Mouse (Mus musculus) heart, embryonic 13.5 days (tissue): ENCODE measurements around the gene Olfr1066. TPM values are rescaled to one million over a fixed set of nuclear protein-coding genes. Genes with fewer than 3 reads are reported as not detected.
A peak's percentile ranks its signal among the peaks of the same experiment; 100 is the strongest.
"Not testable (repeated sequence)": the region's sequence is repeated elsewhere in the genome, so short reads cannot be mapped to it uniquely, and the experiment has no call there.

ENCODE experiments used
- ATAC-seq: fragments of 200-750 bp; cut with Nextera tagmentation; 2 replicates; pipeline ENCODE4 v1.8.0; 2017; ENCODE audit warnings: moderate TSS enrichment; ENCODE audit not compliant: insufficient number of reproducible peaks, low FRiP score, low TSS enrichment; ENCODE audit errors: extremely low read depth
- H3K27ac ChIP-seq: fragments of 300-500 bp; sonication (generic); replicated peaks from 2 replicates; pipeline ENCODE4 v1.5.1; 2015; ENCODE audit warnings: moderate library complexity, mild to moderate bottlenecking, inconsistent platforms
- H3K27me3 ChIP-seq: fragments of 300-500 bp; sonication (generic); replicated peaks from 2 replicates; pipeline ENCODE4 v1.6.1; 2015; ENCODE audit warnings: mild to moderate bottlenecking, inconsistent platforms
- H3K36me3 ChIP-seq: fragments of 300-500 bp; sonication (generic); 2 replicates; pipeline ENCODE4 v1.6.1; 2015; ENCODE audit warnings: mild to moderate bottlenecking, inconsistent platforms
- H3K4me1 ChIP-seq: fragments of 300-500 bp; sonication (generic); 2 replicates; pipeline ENCODE4 v1.6.1; 2015; ENCODE audit warnings: inconsistent platforms
- H3K4me2 ChIP-seq: fragments of 300-500 bp; sonication (generic); 2 replicates; pipeline ENCODE4 v1.6.1; 2015; ENCODE audit warnings: inconsistent platforms, mild to moderate bottlenecking, moderate library complexity
- H3K4me3 ChIP-seq: fragments of 300-500 bp; sonication (generic); 2 replicates; pipeline ENCODE4 v1.5.1; 2015; ENCODE audit warnings: moderate library complexity, mild to moderate bottlenecking, inconsistent platforms
- H3K9ac ChIP-seq: fragments of 300-500 bp; sonication (generic); 2 replicates; pipeline ENCODE4 v1.6.1; 2015; ENCODE audit warnings: inconsistent platforms, mild to moderate bottlenecking, moderate library complexity
- H3K9me3 ChIP-seq: fragments of 300-500 bp; sonication (generic); 2 replicates; pipeline ENCODE4 v1.6.1; 2016; ENCODE audit warnings: inconsistent platforms
- WGBS: fragments of 180-500 bp; shearing (Covaris S2); methylation state at CpG from one replicate; pipeline ENCODE4 v1.1.7; 2015; ENCODE audit warnings: mixed read lengths; 5-methylcytosine and 5-hydroxymethylcytosine counted together
- polyA plus RNA-seq: library from polyadenylated mRNA; unstranded; fragments of >200 nt; fragmentation: Nextera tagmentation; extraction: Ambion mirVana; gene quantifications from 2 replicates; pipeline ENCODE4 v1.2.1, GENCODE M21; 2015

The Olfr1066 gene
- polyA plus RNA-seq: not detected in 2 replicates

- Histone ChIP-seq H3K27ac (no peak within 1 kb of the TSS), H3K4me1 (no peaks in the 10 kb centered on the region), H3K4me2 (no peak within 1 kb of the TSS), H3K4me3 (no peak within 1 kb of the TSS), H3K36me3 (no peaks in the 10 kb centered on the region), H3K9ac (no peak within 1 kb of the TSS), H3K27me3 (no peaks in the 10 kb centered on the region), H3K9me3 (no peaks in the 10 kb centered on the region)
- WGBS: 73% methylated on average over 1 of the region's 1 CpGs
- no peak for ATAC-seq
These were observed at the start of gene Olfr1066 for GRCm38 (mm10) chr2:86456169-86456568. Olfr1066 (minus strand) TSS chr2:86456269.

- H3K9me3 ChIP-seq: no peaks in the 10 kb centered on the region
- no peak within 1 kb of the TSS for H3K27ac ChIP-seq
- H3K36me3 ChIP-seq: no peaks in the 10 kb centered on the region
- no peak within 1 kb of the TSS for H3K4me2 ChIP-seq
- no peaks in the 10 kb centered on the region for H3K27me3 ChIP-seq
- 35% methylated on average over 1 of the region's 1 CpGs for WGBS
- no peak within 1 kb of the TSS for H3K4me3 ChIP-seq
- no peak within 1 kb of the TSS for H3K9ac ChIP-seq
- ATAC-seq: no peak
- no peaks in the 10 kb centered on the region for H3K4me1 ChIP-seq
These were observed 31.2 kb upstream of the Olfr1066 start, which contains the start of gene Olfr228 for GRCm38 (mm10) chr2:86487286-86487685. Olfr228 (minus strand) TSS chr2:86487386.

- Histone ChIP-seq H3K27me3 (no peaks in the 10 kb centered on the region), H3K9ac (peak overlapping the region; percentile 25; the same call in 1 of the 2 replicates), H3K9me3 (no peaks in the 10 kb centered on the region), H3K27ac (no peak overlapping the region), H3K4me2 (peak overlapping the region; percentile 55), H3K36me3 (no peaks in the 10 kb centered on the region), H3K4me3 (peak overlapping the region; percentile 16; the same call in 1 of the 2 replicates), H3K4me1 (no peaks in the 10 kb centered on the region)
- no peak for ATAC-seq
- 32% methylated on average over 10 of the region's 10 CpGs for WGBS
These were observed 8.5 kb upstream of the Olfr1066 start for GRCm38 (mm10) chr2:86464442-86465109.

- no peaks in the 10 kb centered on the region for H3K36me3 ChIP-seq
- no peak overlapping the region for H3K9ac ChIP-seq
- WGBS: 67% methylated on average over 1 of the region's 1 CpGs
- no peak overlapping the region for H3K4me2 ChIP-seq
- H3K27ac ChIP-seq: no peak overlapping the region
- no peaks in the 10 kb centered on the region for H3K9me3 ChIP-seq
- H3K27me3 ChIP-seq: no peaks in the 10 kb centered on the region
- ATAC-seq: no peak
- no peak overlapping the region for H3K4me3 ChIP-seq
- no peaks in the 10 kb centered on the region for H3K4me1 ChIP-seq
These were observed 4.4 kb upstream of the Olfr1066 start for GRCm38 (mm10) chr2:86460434-86460833.

GRCm38 (mm10) chr2:86450491-86450890, 5.6 kb downstream of the Olfr1066 start, which contains the start of gene Olfr1065:
Olfr1065 (minus strand) TSS chr2:86450591.
- H3K9me3 ChIP-seq, H3K36me3 ChIP-seq, ATAC-seq, H3K4me2 ChIP-seq, H3K9ac ChIP-seq, H3K27me3 ChIP-seq, H3K4me1 ChIP-seq, H3K27ac ChIP-seq, H3K4me3 ChIP-seq: not testable (repeated sequence)
- WGBS: 55% methylated on average over 1 of the region's 1 CpGs

- H3K9me3 ChIP-seq, H3K27me3 ChIP-seq, H3K27ac ChIP-seq, H3K4me2 ChIP-seq, H3K4me3 ChIP-seq, H3K4me1 ChIP-seq, H3K9ac ChIP-seq, ATAC-seq, H3K36me3 ChIP-seq: not testable (repeated sequence)
- WGBS: 69% methylated on average over 1 of the region's 1 CpGs
These were observed 14.0 kb downstream of the Olfr1066 start for GRCm38 (mm10) chr2:86442101-86442500.

GRCm38 (mm10) chr2:86428511-86428910, 27.6 kb downstream of the Olfr1066 start:
- H3K9me3 ChIP-seq, H3K27me3 ChIP-seq: not testable (repeated sequence)
- WGBS: 81% methylated on average over 8 of the region's 8 CpGs

GRCm38 (mm10) chr2:86426649-86427048, 29.4 kb downstream of the Olfr1066 start, which contains the start of gene Olfr1062:
Olfr1062 (minus strand) TSS chr2:86426749.
- not testable (repeated sequence) for H3K4me3 ChIP-seq, H3K36me3 ChIP-seq, H3K9ac ChIP-seq, H3K9me3 ChIP-seq, H3K27ac ChIP-seq, H3K27me3 ChIP-seq, H3K4me2 ChIP-seq, H3K4me1 ChIP-seq, ATAC-seq

More at GRCm38 (mm10) chr2:86428511-86428910, 27.6 kb downstream of the Olfr1066 start:
- not testable (repeated sequence) for H3K9ac ChIP-seq, H3K36me3 ChIP-seq, H3K27ac ChIP-seq, H3K4me2 ChIP-seq, H3K4me3 ChIP-seq, H3K4me1 ChIP-seq, ATAC-seq

- Histone ChIP-seq H3K9ac (no peak within 1 kb of the TSS), H3K9me3 (no peaks in the 10 kb centered on the region), H3K27ac (no peak within 1 kb of the TSS), H3K4me2 (no peak within 1 kb of the TSS), H3K36me3 (no peaks in the 10 kb centered on the region), H3K27me3 (no peaks in the 10 kb centered on the region), H3K4me3 (no peak within 1 kb of the TSS), H3K4me1 (no peaks in the 10 kb centered on the region)
- ATAC-seq: no peak
- WGBS: 51% methylated on average over 1 of the region's 1 CpGs
These were observed 42.1 kb downstream of the Olfr1066 start, which contains the start of gene Olfr1061 for GRCm38 (mm10) chr2:86413950-86414349. Olfr1061 (minus strand) TSS chr2:86414050.

Other genes with a start within 250 kb of the Olfr1066 start
- not detected in 2 replicates for gene Olfr1046, start 237.0 kb downstream of the Olfr1066 start, polyA plus RNA-seq
- not detected in 2 replicates for gene Olfr1047, start 224.9 kb downstream of the Olfr1066 start, polyA plus RNA-seq
- gene Olfr1048, start 216.0 kb downstream of the Olfr1066 start, polyA plus RNA-seq: not detected in 2 replicates
- gene Olfr1049, start 197.9 kb downstream of the Olfr1066 start, polyA plus RNA-seq: not detected in 2 replicates
- gene Olfr1051, start 177.2 kb downstream of the Olfr1066 start, polyA plus RNA-seq: not detected in 2 replicates
- not detected in 2 replicates for gene Olfr1052, start 163.8 kb downstream of the Olfr1066 start, polyA plus RNA-seq
- gene Olfr1053, start 141.0 kb downstream of the Olfr1066 start, polyA plus RNA-seq: not detected in 2 replicates
- gene Olfr1054, start 120.8 kb downstream of the Olfr1066 start, polyA plus RNA-seq: not detected in 2 replicates
- not detected in 2 replicates for gene Olfr1055, start 106.0 kb downstream of the Olfr1066 start, polyA plus RNA-seq
- not detected in 2 replicates for gene Olfr1056, start 93.8 kb downstream of the Olfr1066 start, polyA plus RNA-seq
- not detected in 2 replicates for gene Olfr1057, start 77.9 kb downstream of the Olfr1066 start, polyA plus RNA-seq
- gene Olfr1058, start 67.7 kb downstream of the Olfr1066 start, polyA plus RNA-seq: not detected in 2 replicates
- gene Olfr1061, start 42.2 kb downstream of the Olfr1066 start, polyA plus RNA-seq: not detected in 2 replicates
- not detected in 2 replicates for gene Olfr1062, start 29.5 kb downstream of the Olfr1066 start, polyA plus RNA-seq
- not detected in 2 replicates for gene Olfr1065, start 5.7 kb downstream of the Olfr1066 start, polyA plus RNA-seq
- gene Olfr228, start 31.1 kb upstream of the Olfr1066 start, polyA plus RNA-seq: not detected in 2 replicates
- gene Olfr1076, start 52.2 kb upstream of the Olfr1066 start, polyA plus RNA-seq: not detected in 2 replicates
- gene Olfr1079, start 86.2 kb upstream of the Olfr1066 start, polyA plus RNA-seq: not detected in 2 replicates
- gene Olfr1080, start 102.0 kb upstream of the Olfr1066 start, polyA plus RNA-seq: not detected in 2 replicates
- gene Olfr1082, start 142.7 kb upstream of the Olfr1066 start, polyA plus RNA-seq: not detected in 2 replicates
- gene Olfr1084, start 183.5 kb upstream of the Olfr1066 start, polyA plus RNA-seq: not detected in 2 replicates
- not detected in 2 replicates for gene Olfr1085, start 205.8 kb upstream of the Olfr1066 start, polyA plus RNA-seq
- gene Olfr1086, start 223.8 kb upstream of the Olfr1066 start, polyA plus RNA-seq: not detected in 2 replicates
- not detected in 2 replicates for gene Olfr1087, start 242.1 kb upstream of the Olfr1066 start, polyA plus RNA-seq